Mouse (Mus musculus) mouse embryonic stem cell (cell line): ENCODE data around the gene Crip1.

Source experiments
- in situ Hi-C, 2 experiments: fragments of 300-500 bp; cut with MboI; formaldehyde crosslinking; loops; 1 replicate in 1 of 2; 3 replicates in 1 of 2; pipeline ENCODE4 v1.14.3; 2019 to 2020; ENCODE audit warnings: low sequenced_read_pairs in 2 of 2, low pct_unique_long_range_greater_than_20kb in 1 of 2, mixed read lengths in 1 of 2; ENCODE audit not compliant: unreplicated experiment in 1 of 2

Crip1 gene

DNA sequence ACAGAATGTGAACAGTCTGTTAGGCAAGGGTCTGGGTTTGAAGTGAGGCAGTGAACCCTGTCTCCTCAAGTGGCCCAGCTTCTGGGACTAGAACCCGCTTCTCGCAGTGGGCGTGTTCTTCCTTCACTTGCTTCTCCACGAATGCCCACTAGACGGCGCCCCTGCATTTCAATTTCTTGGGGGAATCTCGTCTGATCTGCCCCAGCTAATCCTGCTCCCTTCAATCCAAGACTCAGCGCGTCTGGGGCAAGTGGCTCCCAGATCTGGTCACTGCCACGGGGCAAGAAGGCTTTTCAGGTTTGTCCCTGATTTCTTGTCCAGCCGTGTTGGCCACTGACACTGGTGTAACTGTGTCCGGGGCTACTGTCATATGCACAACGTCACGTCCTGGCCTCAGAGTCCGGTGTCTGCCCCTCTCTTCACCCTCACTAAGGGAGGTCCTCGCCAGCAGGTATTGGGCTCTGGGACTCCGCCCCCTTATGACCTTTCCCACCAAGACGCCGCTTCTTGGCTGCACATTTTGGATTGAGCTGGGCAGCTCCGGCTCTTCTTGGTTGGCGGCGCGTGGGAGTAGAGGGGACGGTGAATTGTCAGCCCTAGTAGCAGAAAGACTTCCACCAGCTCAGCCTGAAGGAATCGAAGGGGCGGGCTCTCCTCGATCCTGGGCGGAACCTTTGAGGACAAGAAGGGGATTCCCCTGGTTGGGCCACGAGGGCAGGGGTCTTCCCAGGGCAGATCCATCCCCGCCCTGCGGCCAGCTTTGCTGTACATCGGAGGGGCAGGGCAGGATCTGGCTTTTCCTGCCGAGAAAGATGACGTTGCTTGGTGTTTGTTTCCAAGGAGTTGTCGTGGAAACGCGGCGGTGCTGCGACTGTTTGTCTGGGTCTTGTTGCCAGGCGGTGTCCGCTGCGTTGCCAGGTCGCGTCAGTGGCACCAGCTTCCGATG, at the start of gene Crip1:
Gene Crip1 (plus strand): TSS at position 205 of the 946 bp plus-strand sequence.
- in situ Hi-C loops: no loop called here

DNA sequence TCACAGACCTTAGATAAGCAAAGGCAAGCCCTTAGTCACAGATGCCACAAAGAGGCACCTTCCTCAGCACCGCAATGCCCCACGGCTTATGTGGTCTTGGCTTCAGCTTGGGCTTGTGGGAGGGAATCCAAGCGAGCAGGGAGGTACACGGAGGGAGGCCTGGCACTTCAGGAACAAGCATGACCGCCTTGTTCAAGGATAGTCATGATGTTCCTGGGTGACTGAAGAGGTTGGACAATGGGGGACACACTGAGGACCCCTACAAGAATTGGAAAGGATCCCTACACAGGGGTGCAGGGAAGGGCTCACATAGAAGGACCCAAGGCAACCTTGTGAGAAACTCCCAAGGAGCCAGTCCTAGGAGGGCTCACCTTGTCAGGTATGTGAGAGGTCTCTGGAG, 49.1 kb upstream of the Crip1 start:
- in situ Hi-C loops: no loop called here

DNA sequence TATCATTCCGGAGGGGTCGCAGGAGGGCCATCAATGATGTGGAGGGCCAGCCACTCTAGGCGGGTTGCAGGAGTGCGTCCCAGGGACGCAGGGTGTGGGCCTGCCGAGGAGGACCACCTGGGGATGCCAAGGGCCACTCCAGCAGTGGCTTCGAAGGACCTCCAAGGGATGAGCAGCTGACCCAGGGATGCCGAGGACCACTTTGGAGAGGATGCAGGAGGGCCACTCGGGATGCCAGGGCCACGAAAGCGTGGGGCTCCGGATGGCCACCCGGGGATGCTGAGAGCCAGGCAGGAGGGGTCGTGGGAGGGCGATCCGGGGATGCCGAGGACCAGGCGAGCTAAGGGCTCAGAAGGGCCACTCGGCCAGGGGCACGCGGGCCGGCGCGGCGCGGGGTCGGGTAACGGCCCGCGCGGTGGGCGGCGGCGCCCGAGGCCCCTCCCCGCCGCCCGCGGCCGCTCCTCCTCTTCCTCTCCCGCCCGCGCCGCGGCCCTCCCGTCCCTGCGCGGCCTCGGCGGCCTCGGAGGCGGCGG, 48.3 kb upstream of the Crip1 start, which contains the start of gene Mta1:
Gene Mta1 (plus strand): TSS at position 530 of the 533 bp plus-strand sequence.
- in situ Hi-C loops: no loop called here

DNA sequence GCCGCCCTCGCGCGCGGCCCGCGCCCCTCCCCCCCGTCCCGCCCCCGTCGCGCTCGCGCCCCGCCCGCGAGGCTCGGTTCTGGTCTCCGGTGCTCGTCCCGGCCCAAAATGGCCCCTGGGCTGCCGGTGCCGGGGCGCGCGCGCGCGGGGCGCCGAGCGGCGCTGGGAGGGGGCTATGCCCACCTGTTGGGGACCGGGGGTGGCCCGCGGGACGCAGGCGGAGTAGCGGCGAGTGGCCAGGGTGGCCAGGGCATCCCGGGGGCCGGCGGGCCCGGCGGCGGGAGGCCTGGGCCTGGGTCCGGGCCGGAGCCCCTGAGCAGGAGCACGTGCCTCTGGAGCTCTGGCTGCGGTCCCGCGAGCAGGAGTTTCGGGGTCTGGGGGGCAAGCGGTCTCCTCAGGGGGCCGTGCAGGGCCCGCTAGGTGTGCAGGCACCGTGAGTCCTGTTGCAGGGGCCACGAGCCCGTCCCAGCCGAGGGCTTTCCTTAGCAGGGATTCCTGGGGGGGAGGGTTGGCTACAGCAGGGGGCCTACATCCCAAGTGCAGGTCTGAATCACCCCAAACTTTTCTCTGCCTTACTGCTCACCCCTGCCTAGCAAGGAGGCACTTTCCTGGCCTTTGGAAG, 47.5 kb upstream of the Crip1 start:
- in situ Hi-C loops: no loop called here

DNA sequence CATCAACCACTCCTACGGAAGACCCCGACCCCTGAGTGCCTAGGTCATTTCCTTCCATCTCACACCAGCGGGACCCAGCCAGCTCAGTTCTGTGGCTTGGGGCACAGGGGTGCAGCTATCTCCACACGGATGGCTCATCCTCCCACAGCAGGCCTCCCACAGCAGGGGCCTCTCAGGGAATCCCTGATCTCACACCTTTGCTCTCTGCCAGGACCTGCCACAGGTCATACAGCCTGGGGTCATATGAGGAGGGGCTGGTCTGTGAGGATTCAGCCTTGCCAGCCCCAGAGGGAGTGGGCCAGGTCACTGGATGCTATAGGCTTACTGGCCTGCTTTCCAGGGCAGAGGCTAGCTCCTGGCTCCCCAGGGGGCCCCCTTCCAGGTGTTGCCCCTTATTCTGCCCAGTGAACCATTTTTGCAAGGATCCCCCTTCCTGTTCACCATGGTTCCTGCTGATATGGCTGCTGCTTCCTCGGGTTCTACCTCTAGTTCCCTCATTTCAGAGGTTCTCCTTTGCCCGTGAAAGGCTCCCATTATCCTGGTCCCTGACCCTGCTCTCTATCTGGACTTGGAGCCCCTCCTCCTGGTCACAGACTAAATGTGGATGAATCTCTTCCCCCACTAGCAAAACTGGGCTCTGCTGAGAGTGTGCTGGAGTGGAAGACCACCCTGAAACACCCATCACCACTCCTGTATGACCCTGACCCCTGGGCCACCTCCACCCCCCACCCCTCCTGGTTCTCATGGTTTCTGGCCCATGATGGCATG, 46.5 kb upstream of the Crip1 start:
- in situ Hi-C loops: no loop called here

DNA sequence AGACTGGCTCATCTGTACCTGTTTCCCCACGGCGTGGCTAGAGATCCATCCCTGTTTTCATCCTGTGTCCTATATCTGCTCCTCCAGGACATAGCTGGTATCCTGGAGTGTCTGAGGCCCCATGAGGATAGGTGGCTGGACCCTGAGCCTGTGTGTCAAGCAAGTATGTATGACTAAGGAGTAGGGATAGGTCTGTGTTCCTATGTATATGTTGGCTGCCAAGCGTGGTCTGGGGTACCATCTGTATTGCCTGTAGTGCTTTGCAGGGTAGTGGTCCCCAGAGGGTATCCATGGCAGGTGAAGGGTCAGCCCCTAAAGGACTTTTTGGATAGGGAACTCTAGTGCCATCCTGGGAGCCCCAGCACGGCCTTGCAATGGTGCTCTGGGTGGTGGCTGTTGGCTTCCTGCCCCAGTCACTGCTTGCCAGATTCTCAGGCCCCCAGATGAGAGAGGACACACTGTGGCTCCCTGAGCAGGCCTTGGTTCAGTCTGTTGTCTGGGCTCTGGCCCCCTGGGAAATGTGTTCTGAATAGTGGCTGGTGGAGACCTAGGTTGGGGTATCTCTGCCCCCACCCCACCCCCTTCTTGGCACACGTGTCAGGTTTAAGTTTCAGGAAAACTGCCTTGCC, 45.6 kb upstream of the Crip1 start:
- in situ Hi-C loops: no loop called here

DNA sequence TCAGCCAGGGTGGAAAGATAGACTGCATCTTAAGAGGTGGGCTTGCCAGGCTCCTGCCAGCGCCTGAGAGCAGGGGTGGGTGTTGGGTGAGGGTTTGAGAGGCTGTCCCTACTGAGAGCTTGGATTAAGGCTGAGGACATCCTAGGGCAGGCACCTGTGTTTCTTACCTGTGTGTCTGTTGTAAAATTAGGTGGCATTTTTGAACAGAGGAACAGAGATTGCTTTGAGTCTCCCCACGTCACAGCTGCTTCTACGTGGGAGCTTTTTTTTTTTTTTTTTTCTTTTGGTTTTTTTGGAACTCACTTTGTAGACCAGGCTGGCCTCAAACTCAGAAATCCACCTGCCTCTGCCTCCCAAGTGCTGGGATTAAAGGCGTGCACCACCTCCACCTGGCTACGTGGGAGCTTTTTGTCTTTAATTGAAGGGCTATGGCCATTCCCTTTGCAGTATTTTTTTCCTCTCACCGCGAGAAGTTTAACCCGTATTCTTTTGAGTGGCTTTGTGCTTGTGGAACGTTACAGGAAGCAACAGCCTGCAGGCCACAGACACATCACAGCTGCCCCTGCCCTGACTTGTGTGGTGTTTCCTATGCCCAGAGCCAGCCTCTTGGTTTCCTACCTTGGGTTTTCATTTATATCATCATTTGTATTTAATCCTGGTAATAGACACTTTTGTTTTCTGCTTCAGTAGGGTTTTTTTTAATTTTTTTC, 44.7 kb upstream of the Crip1 start:
- in situ Hi-C loops: no loop called here

DNA sequence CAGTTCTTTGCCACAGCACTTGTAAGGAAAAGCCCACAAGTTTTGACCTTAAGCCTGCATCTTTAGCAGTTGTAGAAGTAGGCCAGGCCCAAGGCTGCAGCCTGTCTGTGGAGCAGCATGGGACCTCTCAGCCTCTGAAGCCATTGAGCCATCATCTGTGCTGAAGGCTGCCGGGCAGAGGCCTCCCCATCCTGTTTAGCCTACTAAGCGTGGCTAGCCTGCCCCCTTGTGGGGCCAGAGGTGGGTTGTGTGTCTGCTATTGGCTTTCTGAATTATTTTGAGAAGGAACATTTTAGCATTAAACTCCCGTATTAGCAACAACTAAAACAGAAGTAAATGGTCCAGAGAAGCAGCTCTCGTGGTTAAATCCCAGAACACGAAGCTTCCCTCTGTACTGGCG, 43.7 kb upstream of the Crip1 start:
- in situ Hi-C loops: no loop called here

DNA sequence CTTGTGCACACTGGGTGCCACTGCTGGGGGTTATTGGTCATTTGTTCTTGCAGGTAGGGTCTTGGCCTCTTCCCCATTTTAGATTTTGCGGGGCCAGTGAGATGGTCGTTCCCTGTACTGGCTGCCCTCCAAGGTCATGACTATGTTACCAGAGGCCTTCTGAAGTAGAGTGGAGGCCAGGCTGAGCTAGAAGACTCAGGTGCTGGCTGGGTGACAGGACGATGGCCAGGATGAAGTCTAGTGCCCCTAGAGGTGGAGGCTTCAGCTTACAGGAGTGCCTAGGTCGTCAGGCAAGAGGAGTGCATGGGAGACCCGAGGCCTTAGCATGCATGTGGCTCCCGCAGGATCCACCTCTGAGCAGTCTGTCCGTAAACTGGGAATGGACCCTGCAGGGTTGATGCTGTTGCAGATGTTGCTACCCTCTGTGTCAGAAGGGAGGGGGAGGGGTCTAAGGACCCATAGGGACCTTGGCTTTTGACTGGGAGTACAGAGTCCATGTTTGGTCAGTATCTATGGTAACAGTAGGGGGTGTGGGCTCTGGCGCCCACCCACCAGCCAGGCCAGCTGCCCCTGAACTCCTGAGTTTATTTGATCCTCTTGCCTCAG, 42.2 kb upstream of the Crip1 start:
- in situ Hi-C loops: no loop called here

DNA sequence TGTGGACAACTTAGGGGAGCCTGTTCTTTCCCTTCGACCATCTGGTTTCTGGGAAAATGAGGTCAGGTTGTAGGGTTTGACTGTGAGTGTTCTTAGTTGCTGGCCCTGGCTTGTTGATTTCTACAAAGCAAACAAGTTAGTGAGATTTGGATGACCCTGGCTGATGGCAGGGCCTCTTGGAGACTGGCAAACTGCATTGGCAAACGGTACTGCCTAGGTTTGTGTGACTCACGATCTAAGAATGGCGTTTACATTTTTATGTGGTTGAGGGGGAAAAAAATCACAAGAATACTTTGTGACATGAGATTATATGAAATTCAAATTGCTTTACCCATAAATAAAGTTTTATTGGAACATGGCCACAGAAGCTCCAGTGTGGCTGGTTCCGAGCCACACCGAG, 39.7 kb upstream of the Crip1 start:
- in situ Hi-C loops: no loop called here

DNA sequence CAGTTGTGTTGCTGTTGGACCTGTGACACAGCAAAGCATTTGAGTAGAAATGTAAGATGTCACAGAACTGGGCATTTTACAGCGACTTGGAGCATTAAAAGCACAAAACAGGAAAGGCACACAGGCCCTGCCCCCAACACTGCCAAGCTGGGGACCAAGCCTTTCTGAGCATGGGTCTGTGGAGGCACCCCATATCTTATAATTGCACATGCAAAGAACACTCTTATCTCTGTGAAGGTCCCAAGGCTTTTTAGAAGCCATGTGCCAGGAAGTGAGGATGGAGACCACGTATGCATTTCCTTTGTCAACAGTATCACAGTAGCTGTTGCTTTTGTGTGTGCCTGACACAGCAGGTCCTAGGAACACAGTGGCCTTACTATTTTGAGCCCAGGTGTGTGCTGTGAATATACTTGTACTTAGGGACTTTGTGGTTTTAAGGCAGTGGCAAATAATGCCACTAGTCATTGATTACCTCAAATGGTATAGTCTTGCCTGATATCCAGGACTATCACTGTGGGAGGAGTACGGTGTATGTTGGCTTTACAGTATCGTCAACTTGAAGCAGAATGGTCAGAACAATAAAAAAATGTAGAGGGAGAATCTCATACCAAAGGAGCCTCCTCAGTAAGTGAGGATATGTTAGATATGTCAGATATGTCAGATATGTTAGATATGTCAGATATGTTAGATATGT, 38.5 kb upstream of the Crip1 start:
- in situ Hi-C loops: no loop called here

DNA sequence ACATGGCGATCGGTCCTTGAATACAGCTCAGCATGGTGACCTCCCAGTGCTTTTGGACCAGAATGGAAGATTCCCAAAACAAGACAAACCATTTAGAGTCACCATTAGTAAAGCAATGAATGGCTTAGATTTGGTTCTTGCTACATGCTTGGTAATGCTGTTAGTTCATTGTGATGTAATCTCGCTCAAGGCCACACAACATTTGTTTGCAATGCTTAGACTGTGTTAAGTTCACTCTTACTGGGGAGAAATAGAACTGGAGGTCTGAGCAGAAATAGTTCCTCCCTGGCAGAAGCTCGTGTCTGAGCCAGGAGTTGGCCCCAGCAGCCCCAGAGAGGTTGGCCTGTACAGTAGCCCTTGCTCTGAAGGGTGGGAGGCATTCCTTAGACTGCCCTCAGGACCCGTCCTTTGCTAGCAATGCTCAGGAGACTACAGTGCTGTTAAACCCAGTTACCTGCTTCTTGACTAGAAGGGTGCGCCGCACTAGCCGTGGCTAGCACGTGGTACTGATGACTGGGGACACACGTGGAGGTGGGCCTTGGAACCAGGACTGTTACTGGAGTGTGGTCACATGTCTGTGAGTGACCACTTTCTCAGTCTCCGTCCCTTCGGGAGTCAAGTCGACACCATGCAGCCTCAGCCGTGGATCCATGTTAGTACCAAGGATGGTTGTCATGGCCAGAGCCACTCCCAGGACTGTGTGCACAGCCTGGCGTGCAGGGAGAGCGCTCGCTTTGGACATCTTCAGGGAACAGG, 37.4 kb upstream of the Crip1 start:
- in situ Hi-C loops: no loop called here

DNA sequence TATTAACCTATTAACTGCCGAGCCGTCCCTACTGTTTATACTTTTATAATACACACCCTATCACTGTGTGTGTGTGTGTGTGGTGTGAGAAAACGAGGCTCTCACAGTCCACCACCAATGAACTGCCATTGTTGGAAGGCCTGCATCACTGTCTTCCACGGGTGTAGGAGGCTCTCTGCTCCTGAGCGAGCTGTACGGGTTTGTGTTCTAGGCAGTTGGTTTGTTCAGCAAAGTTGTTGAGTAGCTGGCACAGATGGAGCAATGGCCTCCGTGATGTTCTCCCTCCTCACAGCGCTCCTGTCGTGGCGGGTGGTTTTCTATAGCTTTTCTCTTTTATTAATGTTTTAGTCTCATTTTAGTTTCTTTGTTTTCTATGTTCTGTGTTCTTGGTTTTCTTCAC, 36.3 kb upstream of the Crip1 start:
- in situ Hi-C loops: no loop called here

DNA sequence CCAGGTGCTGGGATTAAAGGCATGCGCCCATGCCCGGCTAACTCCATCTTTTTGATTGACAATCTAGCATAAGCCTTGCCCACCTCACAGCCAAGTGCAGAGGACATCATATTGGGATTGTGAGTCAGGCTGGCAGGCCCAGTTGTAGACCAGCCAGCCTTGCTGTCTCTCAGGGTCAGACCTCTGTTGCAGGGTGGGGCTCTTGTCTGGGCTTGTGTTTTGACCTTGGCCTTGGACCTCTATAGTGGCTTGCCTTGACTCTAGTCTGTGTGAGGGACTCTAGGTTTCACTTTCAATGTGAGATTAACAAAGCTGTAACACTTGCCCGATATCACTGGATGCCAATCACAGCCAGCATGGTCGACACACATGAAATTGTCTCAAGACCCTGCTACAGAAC, 32.0 kb upstream of the Crip1 start:
- in situ Hi-C loops: no loop called here

DNA sequence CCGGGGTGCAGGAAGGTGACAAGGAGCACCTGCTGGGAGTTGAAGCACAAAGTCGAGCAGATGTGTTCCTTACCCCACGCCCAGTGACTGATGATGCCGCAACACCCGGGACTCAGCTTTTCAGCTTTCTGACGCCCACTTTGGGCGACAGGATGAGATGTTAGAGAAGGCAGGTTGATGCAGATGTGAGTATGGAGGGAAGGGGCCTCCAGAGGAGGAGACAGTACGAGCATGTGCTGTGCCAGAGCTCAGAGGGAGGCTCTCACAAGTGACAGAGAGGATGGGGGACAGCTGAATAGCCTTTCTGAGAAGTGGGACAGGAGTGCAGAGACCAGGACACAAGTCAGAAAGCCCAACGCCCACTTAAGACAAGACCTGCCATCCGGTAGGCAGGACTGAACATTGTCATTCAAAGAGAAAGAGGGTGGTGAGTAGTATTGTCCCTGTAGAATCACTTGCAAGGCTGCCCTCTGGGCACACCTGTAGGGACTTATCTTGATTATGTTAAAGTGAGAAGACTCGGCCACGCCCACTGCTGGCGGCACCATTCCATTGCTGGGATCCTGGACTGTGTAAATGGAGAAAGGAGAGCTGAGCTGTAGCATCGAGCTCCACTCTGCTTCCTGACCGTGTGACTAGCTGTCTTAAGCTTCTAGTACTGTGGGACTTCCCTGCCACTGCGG, 31.1 kb upstream of the Crip1 start:
- in situ Hi-C loops: no loop called here
